Mouse (Mus musculus): ENCODE data around the gene Trim65. TPM values are rescaled to one million over a fixed set of nuclear protein-coding genes. Genes with fewer than 3 reads are reported as not detected.
"Not testable (repeated sequence)": the region's sequence is repeated elsewhere in the genome, so short reads cannot be mapped to it uniquely, and the experiment has no call there.

The Trim65 gene
- total RNA-seq, 4 experiments from 2014 or later, result 9.6 to 13.7 (median 13.1) TPM

DNA sequence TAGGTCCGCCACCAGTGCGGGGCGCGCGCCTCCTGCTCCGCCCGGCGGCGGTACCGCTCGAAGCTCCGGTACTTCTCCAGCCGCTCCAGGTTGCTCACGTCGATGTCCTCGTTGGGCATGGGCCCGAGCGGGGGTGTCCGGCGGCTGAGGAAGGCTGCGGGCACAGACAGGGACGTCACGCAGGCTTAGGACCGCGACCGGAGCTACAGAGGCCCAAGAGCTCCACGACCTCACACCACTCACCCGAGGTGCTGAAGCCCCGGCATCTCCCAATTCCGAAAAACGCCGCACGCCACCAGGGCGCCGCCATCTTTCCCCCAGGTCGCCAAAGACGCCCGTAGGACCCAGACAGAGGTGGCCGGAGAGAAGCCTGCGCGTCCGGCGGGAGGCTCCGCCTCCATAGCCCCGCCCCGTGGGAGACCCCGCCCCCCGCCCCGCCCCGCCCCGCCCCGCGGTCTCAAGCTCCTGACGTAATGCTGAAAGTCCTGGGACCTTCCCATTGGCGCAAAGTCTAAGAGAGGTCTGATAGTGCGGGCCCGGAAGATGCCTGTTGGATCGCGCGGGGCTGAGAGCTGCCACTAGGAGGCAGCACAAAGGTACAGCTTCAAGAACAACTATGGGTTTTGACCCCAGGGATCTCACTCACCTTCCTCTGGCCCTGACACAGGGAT is 7.7 kb upstream of the Trim65 start, which contains the start of gene Mrpl38:
Mrpl38 (minus strand) TSS at position 401 of the 671 bp plus-strand sequence.
- peak; percentile 87 for DNase-seq

DNA sequence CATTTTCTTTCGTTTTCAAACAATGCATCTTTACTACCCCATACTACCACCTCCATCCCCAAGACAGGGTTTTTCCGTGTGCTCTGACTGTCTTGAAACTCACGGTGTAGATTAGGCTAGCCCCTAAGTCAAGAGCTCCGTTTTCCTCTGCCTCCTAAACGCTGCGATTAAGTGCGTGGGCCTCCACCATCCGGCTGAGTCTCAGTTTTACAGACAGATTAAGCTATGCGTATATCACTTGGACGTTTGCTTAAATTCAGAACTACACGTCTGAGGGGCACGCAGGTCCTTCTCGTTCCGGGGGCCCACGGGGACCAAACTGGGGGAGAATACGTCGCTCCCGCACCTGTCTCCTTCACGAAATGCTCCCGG is 7.2 kb upstream of the Trim65 start:
- DNase-seq, result no peak

GRCm38 (mm10) chr11:116134171-116134570 is 3.2 kb upstream of the Trim65 start:
- DNase-seq, result no peak

DNA sequence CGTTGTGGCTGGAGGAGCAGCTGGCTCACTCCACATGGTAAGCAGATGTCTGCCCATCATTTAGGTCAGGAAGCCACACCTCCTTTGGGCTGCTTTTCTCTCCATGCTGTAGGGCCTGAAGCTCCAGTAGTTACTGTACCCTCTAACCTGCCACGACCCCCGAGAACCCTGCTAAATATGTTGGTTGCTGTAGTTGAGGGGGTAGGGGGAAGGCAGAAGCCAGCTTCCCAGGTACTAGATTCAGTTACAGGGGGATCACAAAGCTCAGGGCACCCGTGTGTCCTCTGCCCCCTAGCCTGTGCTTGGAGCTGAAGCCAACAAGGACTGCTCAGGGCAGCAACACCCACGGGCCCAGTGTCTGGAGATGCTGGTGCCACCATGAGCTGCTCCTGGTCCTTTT is 2.6 kb upstream of the Trim65 start:
- DNase-seq, result no peak

GRCm38 (mm10) chr11:116132366-116133333 is 1.7 kb upstream of the Trim65 start:
- no peak for DNase-seq

DNA sequence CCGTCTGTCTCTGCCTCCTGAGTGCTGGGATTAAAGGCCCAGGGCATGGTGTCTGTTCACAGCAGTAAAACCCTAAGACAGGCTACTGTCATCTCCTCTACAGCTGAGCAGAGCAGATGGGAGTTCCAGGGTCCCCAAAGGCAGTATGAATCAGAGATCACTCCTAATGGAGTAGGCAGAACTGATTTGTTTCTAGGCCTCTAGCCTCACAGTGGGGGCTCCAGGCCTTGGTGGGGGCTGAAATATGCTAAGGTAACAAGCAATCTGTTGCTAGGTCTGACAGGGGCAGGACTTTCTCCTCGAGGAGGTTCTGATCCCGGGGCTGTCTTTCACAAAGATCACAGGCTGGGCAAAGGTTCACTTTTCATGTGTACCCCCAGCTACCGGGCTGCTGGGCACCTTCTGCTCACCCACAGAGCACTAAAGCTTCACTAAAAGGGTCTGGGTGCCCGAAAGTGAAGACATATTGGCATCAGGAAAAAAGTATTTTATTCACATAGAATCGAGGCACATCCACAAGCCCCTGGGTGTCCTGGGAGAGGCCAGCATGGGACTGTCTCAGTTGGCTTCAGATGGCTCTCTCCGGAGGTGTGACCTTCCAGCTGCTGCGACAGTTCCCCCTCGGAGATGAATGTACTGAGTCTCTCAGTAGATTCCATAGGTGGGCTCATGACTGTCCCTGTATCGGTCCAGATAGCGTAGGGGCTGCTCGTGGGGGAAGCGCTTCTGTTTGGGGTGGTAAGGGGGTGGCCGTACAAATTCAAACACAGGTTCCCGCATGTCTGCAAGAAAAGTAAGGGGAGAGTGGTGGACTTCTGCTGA is 632 bp upstream of the Trim65 start:
- no peak for DNase-seq

- DNase-seq, result no peak
Measured at GRCm38 (mm10) chr11:116129993-116130487, 888 bp downstream of the Trim65 start.

DNA sequence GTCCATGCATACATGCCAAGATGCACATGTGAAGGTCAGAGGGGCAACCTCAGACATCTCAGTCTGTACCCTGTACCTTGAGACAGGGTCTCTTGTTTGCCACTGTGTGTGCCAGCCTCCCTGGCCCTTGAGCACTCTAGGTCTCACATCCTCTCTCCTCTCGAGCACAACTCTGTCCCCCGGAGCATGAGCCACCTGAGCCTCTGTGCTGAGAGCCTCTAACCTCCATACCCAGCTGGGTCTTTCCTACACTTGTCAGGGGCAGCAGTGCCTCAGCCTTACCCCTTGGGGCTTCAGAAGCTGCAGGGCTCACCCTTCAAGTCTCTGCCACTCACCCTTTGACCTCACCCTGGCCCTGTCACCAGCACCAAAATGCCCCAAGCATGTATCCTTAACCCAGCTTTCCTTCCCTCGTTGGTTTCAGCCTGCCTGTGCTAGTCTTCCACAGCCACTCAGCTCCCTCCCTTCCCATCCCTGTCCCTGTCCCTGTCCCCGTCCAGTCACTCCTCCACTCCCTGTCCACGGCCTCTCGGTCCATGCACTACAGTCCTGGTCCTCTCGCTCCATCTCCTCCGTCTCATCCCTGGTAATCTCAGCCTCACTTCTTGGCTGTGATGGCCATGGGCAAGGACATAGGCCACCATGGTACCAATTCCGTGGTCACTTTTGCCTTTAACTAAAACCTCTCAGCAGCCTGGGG is 1.7 kb downstream of the Trim65 start:
- no peak for DNase-seq

DNA sequence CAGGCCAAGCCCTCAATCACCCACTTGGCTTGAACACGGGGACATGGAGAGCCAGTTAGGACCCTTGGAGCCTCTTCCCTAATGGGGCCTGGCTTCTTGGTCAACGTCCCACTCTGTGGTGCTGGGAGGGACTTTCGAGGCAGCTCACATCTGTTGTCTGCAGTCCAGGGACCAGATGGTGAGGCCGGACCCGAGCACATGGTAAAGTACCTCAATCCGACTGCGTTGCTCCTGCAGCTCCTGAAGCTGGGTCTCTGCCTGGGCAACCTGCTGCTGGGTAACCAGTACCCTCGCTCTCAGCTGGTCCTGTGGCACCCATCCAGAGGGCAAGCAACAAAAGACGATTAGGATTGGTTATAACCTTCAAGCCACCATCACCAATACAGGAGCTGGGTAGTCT is 2.9 kb downstream of the Trim65 start:
- DNase-seq, result no peak

GRCm38 (mm10) chr11:116127156-116127980 is 3.6 kb downstream of the Trim65 start, which contains the start of gene Trim47:
TSS of gene Trim47 (minus strand) at chr11:116127210.
- DNase-seq, result peak; percentile 86

DNA sequence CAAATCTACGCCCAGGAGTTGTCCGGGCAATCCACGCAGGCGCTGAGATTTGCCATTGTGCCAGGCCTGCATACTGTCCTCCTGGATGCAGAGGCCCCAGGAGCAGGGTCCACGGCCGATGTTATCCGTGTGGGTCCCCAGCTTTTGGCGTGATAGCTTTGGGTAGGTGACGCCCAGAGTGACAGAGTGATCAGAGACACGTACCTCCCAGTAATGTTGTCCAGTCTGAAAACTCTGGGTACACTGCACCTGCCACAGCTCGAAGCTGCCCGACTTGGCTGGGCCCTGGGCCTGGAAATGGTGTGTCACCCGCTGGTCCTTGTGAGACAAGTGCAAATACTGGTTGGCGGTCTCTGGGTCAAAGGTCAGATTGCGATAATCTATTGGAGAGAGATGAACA is 4.7 kb downstream of the Trim65 start:
- DNase-seq, result no peak

GRCm38 (mm10) chr11:116121731-116122245 is 9.1 kb downstream of the Trim65 start:
- not testable (repeated sequence) for DNase-seq

- DNase-seq, result no peak
Measured at GRCm38 (mm10) chr11:116117819-116118218, 13.1 kb downstream of the Trim65 start.

- no peak for DNase-seq
Measured at GRCm38 (mm10) chr11:116117241-116117640, 13.7 kb downstream of the Trim65 start.

GRCm38 (mm10) chr11:116111611-116112203 is 19.2 kb downstream of the Trim65 start:
- DNase-seq, result no peak

DNA sequence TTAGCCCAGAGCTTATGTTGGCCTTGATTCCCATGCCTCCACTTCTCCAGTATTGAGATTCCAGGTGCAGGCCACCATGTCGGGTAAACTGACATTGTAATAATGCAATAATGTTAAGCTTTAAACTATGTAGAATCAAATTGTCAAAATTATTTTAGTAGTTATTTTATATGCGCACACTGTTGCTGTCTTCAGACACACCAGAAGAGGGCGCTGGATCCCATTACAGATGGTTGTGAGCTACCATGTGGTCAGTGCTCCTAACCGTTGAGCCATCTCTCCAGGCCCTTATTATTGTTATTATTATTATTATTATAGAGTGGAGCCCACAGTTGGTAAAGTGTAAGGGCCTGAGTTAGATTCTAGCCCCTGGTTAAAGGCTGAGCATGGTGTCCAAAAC is 19.9 kb downstream of the Trim65 start:
- DNase-seq, result no peak

DNA sequence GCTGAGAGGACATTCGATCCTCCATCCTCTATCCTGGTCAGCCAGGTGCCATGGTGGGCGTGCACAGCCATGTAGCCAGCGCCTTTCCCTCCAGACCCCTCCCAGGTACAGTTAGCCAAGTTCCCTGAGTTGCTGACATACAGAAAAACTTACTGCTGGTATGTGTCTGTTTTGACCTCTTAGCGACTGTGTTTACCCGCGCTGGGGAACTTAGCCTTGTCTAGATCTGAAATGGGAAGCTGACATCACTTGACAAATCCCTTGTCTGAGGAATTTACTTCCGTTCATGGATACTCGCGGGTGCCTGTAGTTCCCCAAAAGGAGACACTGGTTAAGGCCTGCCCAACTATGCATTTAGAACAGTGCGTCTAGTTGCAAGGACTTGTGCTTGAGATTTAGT is 20.4 kb downstream of the Trim65 start:
- DNase-seq, result no peak

DNA sequence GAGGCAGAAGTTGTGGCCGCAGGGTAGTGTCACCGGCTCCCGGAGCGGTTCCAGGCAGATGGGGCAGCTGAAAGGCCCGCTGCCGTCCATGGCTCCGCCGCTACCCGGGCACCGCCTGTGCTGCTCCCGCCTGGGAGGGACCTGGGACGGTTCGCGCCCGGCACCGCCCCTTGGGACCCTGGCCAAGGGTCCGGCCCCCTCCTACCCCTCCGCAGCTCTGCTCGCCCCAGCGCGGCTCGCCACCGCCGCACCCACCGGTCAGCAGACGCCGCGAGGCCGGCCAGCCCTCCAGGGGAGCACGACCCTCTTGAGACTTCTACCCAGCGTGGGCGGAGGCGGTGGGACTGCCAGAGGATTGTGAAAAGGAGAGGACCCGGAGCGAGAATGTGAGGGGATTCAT is 20.8 kb downstream of the Trim65 start:
- DNase-seq, result no peak

GRCm38 (mm10) chr11:116109441-116110081 is 21.4 kb downstream of the Trim65 start:
- DNase-seq, result no peak

Measured in adrenal gland, adult 8-10 months (tissue).